Mouse (Mus musculus) right cerebral cortex, adult 18-20 months (tissue): ENCODE results near the gene Rbms1.
A peak's percentile ranks its signal among the peaks of the same experiment; 100 is the strongest.

ENCODE experiments used
- DNase-seq: peaks from one replicate; pipeline ENCODE4 v3.0.0; 2022; ENCODE audit warnings: mixed read lengths

The Rbms1 gene

DNA sequence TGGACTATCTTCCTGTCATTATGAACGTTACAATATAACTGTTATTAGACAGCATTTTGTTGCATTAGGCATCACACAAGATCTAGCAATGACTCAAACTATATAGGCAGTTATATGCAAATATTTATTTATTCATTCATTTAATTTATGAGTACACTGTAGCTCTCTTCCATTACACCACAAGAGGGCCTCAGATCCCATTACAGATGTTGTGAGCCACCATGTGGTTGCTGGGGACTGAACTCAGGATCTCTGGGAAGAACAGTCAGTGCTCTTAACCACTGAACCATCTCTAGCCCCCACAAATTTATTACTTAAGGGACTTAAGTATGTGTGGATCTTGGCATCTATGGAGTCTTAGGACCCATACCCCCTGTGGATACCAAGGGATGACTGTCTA is 214.4 kb downstream of the Rbms1 start:
- DNase-seq, result no peak

DNA sequence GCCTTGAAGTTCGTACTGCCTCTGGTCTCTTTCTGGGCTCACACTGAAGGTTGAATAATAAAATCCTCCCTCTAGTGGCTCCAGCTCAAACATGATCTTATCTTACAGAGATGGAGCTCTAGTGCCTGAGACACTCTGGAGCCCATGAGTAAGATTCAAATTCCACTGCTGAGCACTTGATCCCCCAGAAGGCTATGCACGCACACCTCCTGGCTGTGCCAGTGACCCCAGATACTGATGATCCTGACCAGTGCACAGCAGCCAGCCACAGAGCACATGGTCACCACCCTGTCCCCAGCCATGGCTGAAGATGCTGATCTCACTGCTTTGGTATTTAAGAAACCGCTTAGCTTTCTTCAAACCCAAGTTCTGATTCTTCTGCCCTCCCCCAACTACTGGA is 215.4 kb downstream of the Rbms1 start:
- DNase-seq, result no peak

- no peak for DNase-seq
Measured at GRCm38 (mm10) chr2:60744674-60745073, 218.3 kb downstream of the Rbms1 start.

DNA sequence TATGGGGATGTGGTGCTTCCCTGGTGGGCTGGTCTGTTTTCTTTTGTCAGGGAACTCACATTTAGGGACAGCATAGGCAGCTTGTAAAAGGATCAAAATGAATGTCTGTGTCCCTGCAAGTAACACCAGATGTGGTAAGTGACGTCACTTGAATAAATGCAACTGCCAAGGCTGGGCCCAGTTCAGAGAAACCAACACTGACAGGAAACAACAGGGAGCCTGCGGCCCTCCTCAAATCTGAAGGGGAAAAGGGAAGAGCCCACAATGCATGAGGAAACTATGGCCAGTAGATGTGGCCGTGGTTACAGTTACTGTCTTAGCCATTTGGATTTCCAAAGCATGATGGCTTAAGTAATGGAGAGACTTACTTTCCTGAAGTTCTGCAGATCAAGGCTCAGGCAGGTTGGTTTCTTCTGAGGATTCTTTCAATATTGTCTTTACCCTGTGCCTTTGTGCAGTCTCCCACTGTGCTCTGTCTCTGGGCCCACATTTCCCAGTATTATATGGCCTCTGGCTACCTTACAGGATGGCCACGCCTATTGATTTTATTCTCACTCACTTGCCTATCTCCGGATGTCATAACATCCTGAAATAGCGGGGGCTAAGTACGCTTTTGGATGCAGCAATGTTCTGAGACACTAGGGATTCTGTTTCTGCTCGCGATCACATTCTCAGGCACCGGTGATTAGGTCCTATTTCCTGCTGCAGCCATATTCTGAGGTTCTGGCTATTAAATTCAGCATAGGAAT is 223.4 kb downstream of the Rbms1 start:
- no peak for DNase-seq

DNA sequence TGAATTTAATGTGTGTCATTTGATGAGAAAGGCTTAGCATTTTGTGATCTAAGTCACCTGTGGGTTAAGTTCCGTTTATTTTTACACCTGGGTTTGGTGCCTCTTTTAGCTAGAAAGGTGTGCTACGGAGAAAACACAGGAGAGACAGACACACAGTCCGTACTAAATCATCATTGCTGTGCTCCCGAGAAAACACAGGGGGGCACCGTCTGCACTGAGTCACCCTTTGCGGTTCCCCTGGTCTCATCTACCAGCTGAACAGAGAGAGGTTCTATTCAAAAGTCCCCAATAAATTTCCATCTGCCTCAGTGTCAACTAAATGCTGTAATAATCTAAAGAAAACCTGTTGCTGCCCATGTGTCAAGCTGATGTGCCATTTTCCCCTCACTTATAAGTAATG is 232.1 kb downstream of the Rbms1 start:
- no peak for DNase-seq

DNA sequence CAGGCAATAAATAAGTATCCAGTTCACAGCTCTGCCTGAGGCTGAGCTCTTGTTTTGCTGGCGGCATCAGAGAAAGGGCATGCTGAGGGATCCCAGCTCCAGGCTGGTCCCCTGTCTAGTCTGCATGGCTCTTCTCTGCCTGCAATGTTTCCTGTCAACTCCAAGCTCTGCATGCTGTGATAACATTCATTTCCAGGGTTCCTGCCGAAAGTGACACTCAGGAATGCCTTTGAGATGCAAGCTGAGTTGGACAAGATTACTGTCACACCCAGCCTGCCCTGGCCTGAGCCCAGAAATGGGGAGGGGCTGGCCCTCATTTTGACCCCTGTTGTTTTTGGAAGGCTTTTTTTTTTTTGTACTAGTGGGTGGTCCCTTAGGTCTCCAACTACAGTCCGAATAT is 233.0 kb downstream of the Rbms1 start:
- no peak for DNase-seq

DNA sequence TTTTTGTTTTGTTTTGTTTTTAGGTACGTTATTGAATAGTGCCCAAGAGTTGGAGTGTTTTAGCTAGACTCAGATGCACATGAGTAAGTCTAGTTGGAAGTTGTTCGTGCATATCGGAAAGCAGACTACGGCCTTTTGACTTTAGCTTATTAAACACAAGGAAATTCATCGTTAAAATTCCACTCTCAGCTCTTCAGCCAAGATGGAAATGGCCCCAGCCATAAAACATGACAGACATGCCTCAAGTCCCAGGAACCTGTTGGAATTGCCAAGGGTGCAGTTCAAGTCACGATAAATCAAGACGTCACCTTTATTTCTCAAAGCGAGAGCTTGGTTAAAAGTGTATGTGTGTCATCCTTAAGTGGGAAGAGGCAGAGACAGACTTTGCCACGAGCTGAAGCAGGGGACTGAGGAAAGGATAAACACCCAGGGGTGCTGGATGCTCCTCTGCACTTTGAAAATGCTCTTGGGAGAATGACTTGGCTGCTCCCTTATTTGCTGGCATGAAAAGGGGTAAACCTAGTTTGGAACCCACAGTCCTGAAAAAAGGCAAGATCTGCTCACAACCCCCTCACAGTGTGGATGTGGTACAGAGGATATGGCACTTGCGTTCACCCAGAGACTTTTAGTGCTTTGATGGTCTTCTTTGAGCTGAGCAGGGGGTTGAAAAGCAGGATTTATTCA is 233.9 kb downstream of the Rbms1 start:
- DNase-seq, result no peak

GRCm38 (mm10) chr2:60724660-60725059 is 238.3 kb downstream of the Rbms1 start:
- no peak for DNase-seq

DNA sequence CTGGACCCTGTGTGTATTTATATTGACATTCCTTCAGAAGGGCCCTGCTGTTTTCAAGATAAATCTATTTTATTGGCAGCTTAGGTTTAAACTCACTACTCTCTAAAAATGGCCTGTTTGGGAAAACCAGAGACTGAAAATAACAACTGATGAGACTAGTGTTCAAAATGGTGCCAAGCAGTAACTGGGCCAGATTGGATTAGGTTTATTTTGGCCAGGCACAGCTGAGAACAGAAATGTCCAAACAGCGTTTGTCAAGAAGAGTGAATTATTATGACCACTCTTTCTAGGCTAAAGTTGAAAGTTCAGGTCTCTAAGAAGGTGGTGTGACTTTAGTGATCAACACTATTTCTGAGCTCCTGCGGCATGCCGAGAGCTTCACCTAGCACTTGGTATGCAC is 240.0 kb downstream of the Rbms1 start:
- DNase-seq, result no peak

DNA sequence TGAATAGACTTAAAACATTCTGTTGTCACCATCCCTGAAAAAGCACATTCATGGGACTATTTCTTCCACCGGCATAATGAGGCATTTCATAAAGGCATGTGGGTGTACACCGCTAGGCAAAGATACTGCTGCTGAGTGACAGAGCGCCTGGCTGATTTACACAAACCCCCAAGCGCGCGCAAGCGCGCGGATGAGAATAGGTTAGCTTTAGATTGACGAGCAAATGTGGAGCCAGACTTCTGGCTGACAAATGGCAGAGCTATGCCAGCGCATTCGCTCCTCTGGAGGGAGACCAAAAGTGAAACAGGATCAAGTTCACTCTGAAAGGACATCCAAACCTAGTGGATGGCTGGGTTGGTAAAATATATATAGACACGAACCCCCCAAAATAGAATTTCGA is 240.5 kb downstream of the Rbms1 start, which contains the start of gene Itgb6:
Itgb6 (minus strand) TSS at position 130 of the 400 bp plus-strand sequence.
- peak; percentile 66 for DNase-seq

DNA sequence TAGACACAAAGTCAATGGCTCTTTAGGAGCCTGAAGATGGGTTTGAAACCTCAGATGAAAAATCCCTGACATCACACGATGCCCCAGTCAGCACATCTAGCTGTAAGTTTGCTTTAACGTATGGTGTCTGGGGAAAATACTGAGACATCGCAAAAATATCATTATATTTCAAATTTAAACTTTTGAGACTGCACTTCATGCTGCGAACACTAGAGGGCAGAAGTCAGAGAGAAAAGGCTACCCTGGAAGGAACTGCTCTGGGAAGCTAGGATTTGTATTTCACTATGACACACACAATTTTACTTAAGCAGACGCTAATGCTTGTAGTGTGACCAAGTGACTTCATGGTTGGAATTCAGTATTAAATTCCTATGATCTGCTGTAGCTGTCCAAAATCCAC is 242.1 kb downstream of the Rbms1 start:
- DNase-seq, result peak; percentile 19

GRCm38 (mm10) chr2:60720205-60720604 is 242.8 kb downstream of the Rbms1 start:
- no peak for DNase-seq

DNA sequence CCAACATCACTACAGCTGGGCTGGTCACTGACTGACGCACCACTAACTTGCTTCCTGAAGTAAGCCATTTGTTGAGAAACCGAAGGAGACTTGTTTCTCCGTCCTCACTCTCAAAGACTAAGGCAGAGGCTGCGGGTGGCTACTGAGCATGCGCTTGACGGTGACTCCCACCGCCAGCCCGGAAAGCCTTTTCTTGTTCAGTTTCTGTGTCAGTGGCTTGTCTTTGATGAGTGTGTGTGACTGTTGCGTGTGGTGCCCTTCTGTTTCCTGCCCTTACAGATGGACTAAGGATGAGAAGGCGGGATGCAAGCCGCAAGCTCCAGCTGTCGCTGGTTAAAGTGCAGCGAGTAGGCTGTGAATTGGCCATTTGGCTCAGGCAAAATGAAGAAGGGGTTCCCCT is 245.6 kb downstream of the Rbms1 start:
- peak; percentile 43 for DNase-seq

- no peak for DNase-seq
Measured at GRCm38 (mm10) chr2:60716549-60716948, 246.4 kb downstream of the Rbms1 start.

GRCm38 (mm10) chr2:60715771-60716170 is 247.2 kb downstream of the Rbms1 start:
- DNase-seq, result no peak

DNA sequence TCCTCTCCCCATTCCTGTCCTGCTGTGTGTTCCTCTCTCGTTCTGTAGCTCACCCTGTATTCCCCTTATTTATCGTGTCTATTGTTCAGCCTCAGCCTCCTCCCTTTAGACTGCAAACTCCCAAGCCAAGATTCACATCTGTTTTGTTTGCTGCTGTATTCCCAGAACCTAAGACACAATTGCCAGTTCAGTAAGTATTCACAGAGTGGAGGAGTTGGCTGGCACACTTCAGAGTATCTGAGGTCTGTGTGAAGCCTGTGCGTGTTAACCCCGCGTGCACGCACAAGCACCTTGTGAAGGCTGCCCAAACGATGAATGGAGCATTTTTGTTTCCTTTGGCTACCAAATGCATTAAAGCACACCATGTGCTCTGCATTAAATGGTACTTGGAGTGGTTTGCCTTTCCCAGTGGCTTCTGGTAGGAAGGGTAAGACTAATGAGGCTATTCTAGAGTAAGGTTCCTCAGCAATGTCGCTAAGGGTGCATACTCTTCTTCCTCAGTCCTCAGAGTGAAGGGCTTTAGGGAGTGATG is 248.0 kb downstream of the Rbms1 start:
- no peak for DNase-seq

DNA sequence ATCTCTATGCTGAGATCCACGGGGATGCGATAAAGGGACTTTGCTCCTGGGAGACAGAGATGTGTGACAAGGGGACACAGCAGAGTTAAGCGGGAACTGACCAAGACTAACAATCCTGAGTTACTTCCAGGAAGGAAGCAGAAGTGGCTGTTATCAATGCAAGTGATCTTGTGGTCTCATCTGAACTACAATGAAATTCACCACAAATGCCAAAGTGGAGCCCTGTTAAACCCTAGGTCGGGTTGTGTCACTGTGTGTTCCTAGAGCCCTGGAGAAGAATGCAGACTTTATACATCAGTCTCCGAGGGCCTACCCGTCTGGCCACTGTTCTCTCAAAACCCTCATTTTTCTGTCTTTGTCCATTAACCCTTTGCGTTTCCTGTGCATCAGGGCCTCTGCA is 248.5 kb downstream of the Rbms1 start:
- DNase-seq, result no peak

DNA sequence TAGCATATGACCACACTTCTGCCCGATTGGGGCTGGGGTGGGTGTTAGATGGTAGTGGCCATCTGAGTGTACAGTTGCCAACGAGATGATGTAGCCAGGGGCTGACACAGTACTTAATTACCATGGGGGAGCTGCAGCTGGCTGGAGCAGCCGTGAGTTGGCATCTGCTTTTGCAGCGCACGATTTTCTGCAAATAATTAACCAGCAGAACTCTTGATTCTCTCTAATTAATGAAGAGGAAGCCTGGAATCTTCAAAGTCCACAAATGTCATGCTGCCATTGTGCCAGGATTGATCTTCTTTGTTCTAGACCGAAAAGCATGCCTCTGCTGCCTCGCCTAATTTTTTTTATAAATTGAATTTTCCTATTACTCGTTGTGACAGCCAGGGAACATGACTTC is 249.1 kb downstream of the Rbms1 start:
- DNase-seq, result no peak

DNA sequence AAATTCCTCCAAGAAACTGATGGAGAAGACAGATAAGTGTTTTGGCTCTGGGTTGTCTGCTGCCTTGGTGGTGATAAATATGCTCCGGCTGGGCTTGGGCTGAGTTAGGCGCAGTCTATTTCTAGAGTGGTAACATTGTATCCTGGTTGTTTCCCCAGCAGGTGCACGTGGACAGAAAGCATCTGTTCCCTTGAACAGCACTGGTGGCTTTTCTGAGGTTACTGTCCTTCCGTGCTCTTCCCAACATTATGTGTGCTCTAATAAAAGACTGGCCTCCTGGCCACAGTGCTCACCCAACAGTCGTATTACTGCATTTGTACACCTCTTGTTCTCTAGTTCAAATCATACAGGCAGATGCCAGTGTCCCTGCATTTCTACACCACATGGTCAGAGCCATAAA is 250.1 kb downstream of the Rbms1 start:
- no peak for DNase-seq

GRCm38 (mm10) chr2:60712483-60712882 is 250.5 kb downstream of the Rbms1 start:
- no peak for DNase-seq

DNA sequence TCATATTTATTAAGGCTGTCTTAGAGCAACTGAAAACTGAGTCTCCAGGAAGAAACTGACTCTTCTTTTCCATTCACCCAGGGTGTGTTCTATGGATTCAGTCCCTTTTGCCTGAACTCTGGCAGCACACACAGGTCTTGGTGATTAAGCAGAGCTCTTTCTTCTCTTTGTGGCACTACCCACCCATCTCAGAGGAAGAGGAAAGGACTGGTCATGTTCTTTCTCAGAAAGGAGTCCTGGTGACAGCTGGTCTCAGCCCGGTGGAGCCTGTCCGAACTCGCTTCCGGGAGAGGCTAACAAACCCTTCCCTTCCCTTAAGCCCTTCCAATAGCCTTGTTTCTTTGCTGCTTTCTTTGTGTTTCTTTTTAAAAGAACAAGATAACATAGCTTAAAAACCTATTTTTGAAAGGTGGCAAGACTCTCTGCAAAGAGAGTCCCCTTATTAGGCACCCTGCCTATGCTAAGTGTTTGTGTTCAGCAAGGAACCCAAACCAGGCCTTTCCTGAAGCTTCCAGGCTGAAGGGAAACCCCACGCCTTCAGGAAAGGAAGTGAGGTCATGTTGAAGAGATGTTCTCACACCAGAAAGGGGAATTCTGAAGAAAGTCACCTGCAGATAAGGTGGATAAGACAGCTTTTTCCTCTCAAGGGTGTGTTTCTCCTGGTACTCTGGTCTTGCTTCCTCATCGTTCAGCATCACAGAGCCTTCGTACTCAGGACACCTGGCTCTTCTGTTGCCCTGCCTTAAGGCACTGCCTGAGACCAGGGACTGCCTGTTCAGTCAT is 251.7 kb downstream of the Rbms1 start:
- no peak for DNase-seq

- DNase-seq, result no peak
Measured at GRCm38 (mm10) chr2:60710317-60710716, 252.7 kb downstream of the Rbms1 start.

GRCm38 (mm10) chr2:60708671-60709070 is 254.3 kb downstream of the Rbms1 start:
- DNase-seq, result no peak

DNA sequence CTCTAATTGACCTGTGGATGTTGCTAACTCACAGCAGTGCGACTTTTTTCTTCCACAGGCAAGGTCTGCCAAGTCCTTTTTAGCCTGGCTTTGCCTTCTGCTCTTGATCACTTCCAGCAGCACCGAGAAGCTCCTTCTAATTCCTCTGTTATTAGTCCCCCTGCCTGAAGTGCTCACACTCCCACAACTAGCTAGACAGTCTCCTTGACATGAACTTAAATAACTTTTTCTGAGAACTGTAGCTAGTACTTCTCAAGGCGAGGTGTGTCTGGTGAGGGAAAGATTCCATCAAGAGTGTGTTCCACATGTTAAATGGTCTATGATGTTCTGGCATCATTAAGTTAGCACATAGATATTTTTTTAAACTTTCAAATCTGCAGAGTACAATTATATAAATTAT is 256.1 kb downstream of the Rbms1 start:
- no peak for DNase-seq
